Mouse (Mus musculus) kidney, postnatal 0 days (tissue): ENCODE measurements at regions not wholly inside any gene's neighbourhood (a gene's known extent, or its start where the extent isn't known, plus 50 kb on each side); places are given as distances from the start of the nearest gene placed in this dataset.

ENCODE experiments used
- ATAC-seq: fragments of 200-750 bp; cut with Nextera tagmentation; replicated peaks from 2 replicates; pipeline ENCODE4 v1.8.0; 2017; ENCODE audit warnings: low read depth, moderate number of reproducible peaks, moderate TSS enrichment, moderate library complexity; ENCODE audit not compliant: low FRiP score
- DNase-seq: peaks from one replicate; pipeline ENCODE4 v3.0.0-alpha.2; 2016; ENCODE audit warnings: low spot score
- H3K27ac ChIP-seq: fragments of 300-500 bp; sonication (generic); 2 replicates; pipeline ENCODE4 v1.5.1; 2014; ENCODE audit warnings: mild to moderate bottlenecking
- H3K27me3 ChIP-seq: fragments of 300-500 bp; sonication (generic); 2 replicates; pipeline ENCODE4 v1.6.1; 2014; ENCODE audit warnings: low read length, mixed read lengths; ENCODE audit not compliant: insufficient read depth
- H3K36me3 ChIP-seq: fragments of 300-500 bp; sonication (generic); 2 replicates; pipeline ENCODE4 v1.6.1; 2014; ENCODE audit warnings: low read length, mixed read lengths; ENCODE audit not compliant: insufficient read depth
- H3K4me1 ChIP-seq: fragments of 300-500 bp; sonication (generic); replicated peaks from 2 replicates; pipeline ENCODE4 v1.6.1; 2014; ENCODE audit warnings: antibody characterized with exemption, low read length, mixed read lengths; ENCODE audit not compliant: insufficient read depth
- H3K4me2 ChIP-seq: fragments of 300-500 bp; sonication (generic); 2 replicates; pipeline ENCODE4 v1.6.1; 2014; ENCODE audit warnings: mild to moderate bottlenecking, low read length, moderate library complexity, mixed read lengths
- H3K4me3 ChIP-seq: fragments of 300-500 bp; sonication (generic); replicated peaks from 2 replicates; pipeline ENCODE4 v1.5.1; 2014; ENCODE audit warnings: low read depth, low read length
- H3K9ac ChIP-seq: fragments of 300-500 bp; sonication (generic); 2 replicates; pipeline ENCODE4 v1.6.1; 2014; ENCODE audit warnings: low read depth, low read length
- H3K9me3 ChIP-seq: fragments of 300-500 bp; sonication (generic); replicated peaks from 2 replicates; pipeline ENCODE4 v1.6.1; 2016; ENCODE audit warnings: low read length, inconsistent platforms, mixed read lengths
- CTCF ChIP-seq: IDR thresholded peaks from 2 replicates; pipeline ENCODE4 v1.5.1; 2016; ENCODE audit warnings: antibody characterized with exemption, low read depth, mild to moderate bottlenecking, moderate library complexity
- WGBS: fragments of 180-500 bp; shearing (Covaris S2); extraction: QIAGEN DNeasy Blood & Tissue Kit; methylation state at CpG from one replicate; pipeline ENCODE4 v1.1.7; 2014; 5-methylcytosine and 5-hydroxymethylcytosine counted together

DNA sequence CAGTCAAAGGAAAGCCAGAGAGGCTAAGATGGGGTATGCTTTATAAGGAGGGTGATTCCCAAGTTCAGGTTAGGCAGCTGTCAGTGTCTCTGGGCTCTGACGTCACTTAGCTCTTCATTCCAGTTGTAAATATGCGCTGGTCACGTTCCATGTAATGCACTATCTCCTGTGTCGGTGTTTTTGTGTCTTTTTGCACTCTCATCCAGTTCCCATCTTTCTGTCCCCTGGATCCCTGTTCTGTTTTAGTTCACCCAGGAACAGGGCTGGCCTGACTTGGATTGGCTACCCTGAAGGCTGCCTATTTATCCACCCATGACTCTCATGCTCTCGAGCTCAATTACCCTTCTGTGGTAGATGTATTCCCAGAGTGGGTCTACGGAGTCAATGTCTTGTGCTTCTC is 387.9 kb upstream of the Tmpo start:
- DNase-seq (no peak), ATAC-seq (no peak)
- WGBS = 72% methylated on average over 6 of the region's 6 CpGs

DNA sequence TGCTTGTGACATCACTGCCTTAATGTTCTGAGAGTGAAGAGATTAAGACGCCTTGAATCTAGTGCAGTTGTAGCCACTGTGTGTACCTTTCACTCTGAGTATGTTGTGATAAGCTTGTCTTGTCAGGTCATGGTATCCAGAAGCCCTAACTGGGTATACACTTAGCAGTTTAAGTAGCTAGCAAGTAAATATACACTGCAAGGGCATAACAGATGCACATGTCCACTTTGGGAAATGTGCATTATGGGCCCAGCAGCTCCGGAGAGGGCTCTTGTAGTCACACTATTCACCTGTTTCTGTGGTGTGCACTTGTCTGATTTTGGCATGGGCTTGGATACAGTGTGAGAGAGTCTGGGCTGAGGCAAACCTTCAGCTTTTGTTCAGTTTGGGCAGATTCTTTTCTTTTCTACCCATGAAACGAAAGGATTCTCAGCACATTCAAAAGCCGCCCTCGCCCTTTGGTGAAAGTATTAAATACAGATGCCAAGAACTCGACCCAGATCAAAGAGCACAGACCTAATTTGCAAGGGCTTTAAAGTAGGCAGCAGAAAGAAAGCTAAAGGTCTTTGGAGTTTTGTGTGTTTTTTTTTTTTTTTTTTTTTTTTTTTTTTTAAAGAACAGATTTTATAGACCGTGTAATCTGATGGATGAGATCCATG is 385.1 kb upstream of the Tmpo start:
- Histone ChIP-seq H3K4me1 (no peaks in the 10 kb centered on the region), H3K9ac (no peak overlapping the region), H3K4me3 (no peak overlapping the region), H3K4me2 (no peak overlapping the region), H3K27me3 (no peaks in the 10 kb centered on the region), H3K36me3 (no peaks in the 10 kb centered on the region), H3K27ac (no peak overlapping the region), H3K9me3 (no peaks in the 10 kb centered on the region)
- no peak for TF ChIP-seq CTCF
- ATAC-seq = no peak
- 63% methylated on average over 7 of the region's 7 CpGs for WGBS
- DNase-seq = no peak

More for the DNA sequence above, 387.9 kb upstream of the Tmpo start:
- Histone ChIP-seq H3K27me3 (no peaks in the 10 kb centered on the region), H3K4me2 (no peak overlapping the region), H3K9me3 (no peaks in the 10 kb centered on the region), H3K4me3 (no peak overlapping the region), H3K4me1 (no peaks in the 10 kb centered on the region; the same call in 1 of the 2 replicates), H3K27ac (no peak overlapping the region), H3K9ac (no peak overlapping the region), H3K36me3 (no peaks in the 10 kb centered on the region)
- no peak for TF ChIP-seq CTCF

- 87% methylated on average over 5 of the region's 5 CpGs for WGBS
Measured at GRCm38 (mm10) chr10:91559307-91559706, 378.2 kb upstream of the Tmpo start.

GRCm38 (mm10) chr10:91548071-91548470 is 367.0 kb upstream of the Tmpo start:
- Histone ChIP-seq H3K36me3 (no peaks in the 10 kb centered on the region), H3K9ac (no peak overlapping the region), H3K9me3 (no peaks in the 10 kb centered on the region), H3K27me3 (no peaks in the 10 kb centered on the region), H3K4me2 (no peak overlapping the region), H3K27ac (no peak overlapping the region), H3K4me1 (no peaks in the 10 kb centered on the region), H3K4me3 (no peak overlapping the region)
- WGBS = 52% methylated on average over 4 of the region's 4 CpGs
- TF ChIP-seq CTCF = no peak
- ATAC-seq = no peak
- peak; percentile 18 for DNase-seq

More at GRCm38 (mm10) chr10:91559307-91559706, 378.2 kb upstream of the Tmpo start:
- no peaks in the 10 kb centered on the region for H3K27me3 ChIP-seq
- no peaks in the 10 kb centered on the region for H3K4me1 ChIP-seq
- no peaks in the 10 kb centered on the region for H3K36me3 ChIP-seq
- no peaks in the 10 kb centered on the region for H3K9me3 ChIP-seq
- TF ChIP-seq CTCF = no peak
- no peak overlapping the region for H3K4me2 ChIP-seq
- DNase-seq (no peak), ATAC-seq (no peak)
- H3K9ac ChIP-seq = no peak overlapping the region
- H3K4me3 ChIP-seq = no peak overlapping the region
- no peak overlapping the region for H3K27ac ChIP-seq

- no peak overlapping the region for H3K27ac ChIP-seq
- 30% methylated on average over 9 of the region's 9 CpGs for WGBS
- peak; percentile 85 for TF ChIP-seq CTCF
- H3K9ac ChIP-seq = no peak overlapping the region
- no peak overlapping the region for H3K4me2 ChIP-seq
- no peak overlapping the region for H3K4me3 ChIP-seq
- DNase-seq (peak; percentile 86), ATAC-seq (no peak)
- no peaks in the 10 kb centered on the region for H3K27me3 ChIP-seq
- no peaks in the 10 kb centered on the region for H3K4me1 ChIP-seq
- H3K36me3 ChIP-seq = no peaks in the 10 kb centered on the region
- H3K9me3 ChIP-seq = no peaks in the 10 kb centered on the region
Measured at GRCm38 (mm10) chr10:91546140-91546539, 365.0 kb upstream of the Tmpo start.

- DNase-seq (no peak), ATAC-seq (no peak)
- Histone ChIP-seq H3K4me1 (no peaks in the 10 kb centered on the region), H3K4me3 (no peak overlapping the region), H3K27me3 (no peaks in the 10 kb centered on the region), H3K9me3 (no peaks in the 10 kb centered on the region), H3K36me3 (no peaks in the 10 kb centered on the region), H3K4me2 (no peak overlapping the region), H3K27ac (no peak overlapping the region), H3K9ac (no peak overlapping the region)
- TF ChIP-seq CTCF = no peak
- 93% methylated on average over 3 of the region's 3 CpGs for WGBS
Measured at GRCm38 (mm10) chr10:91545421-91545820, 364.3 kb upstream of the Tmpo start.
